Comparison of ENCODE assay signal across 8 mouse cellular contexts in the genomic region with DNA sequence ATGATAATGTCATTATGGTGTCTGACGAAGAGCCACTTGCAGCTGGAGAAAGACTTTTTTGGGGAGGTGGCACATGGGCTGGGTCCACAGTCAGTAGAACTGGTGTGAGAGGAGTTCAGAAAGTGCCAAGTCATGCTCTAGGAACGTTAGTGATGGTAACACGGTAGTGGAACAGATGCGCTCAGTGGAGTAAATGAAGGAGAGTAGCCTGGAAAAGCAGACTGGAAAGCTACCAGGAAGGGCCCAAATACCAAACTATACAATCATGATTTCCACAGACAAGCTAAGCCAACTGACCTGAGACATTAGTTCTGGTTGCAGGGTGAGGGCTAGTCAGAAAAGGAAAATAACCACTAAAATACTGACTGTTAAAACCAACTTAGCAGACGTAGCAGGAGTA. TPM values are rescaled to one million over a fixed set of nuclear protein-coding genes. Genes with fewer than 3 reads are reported as not detected.
DNase-seq lines count a peak whose midpoint lies in the region; ATAC-seq and TF ChIP-seq lines count a peak whose summit lies in the region.

No protein-coding gene starts in this region.

- H3K4me3 ChIP-seq in kidney, embryonic 14.5 days (ENCODE audit: low read length) = peak overlapping the region; percentile 93
- H3K4me3 ChIP-seq in forebrain, embryonic 13.5 days = peak overlapping the region; percentile 89
- H3K4me3 ChIP-seq in liver, adult 2 months (ENCODE audit: insufficient read depth, low read depth, low read length) = peak overlapping the region; percentile 26; the same call in 1 of the 2 replicates
- peak overlapping the region; percentile 29 for H3K4me3 ChIP-seq in stomach, embryonic 15.5 days (replicated peaks)

- no peak for TF ChIP-seq POLR2A in liver, adult 2 months (IDR thresholded peaks at IDR 0.05; ENCODE audit: extremely low read depth, insufficient read depth, low read length)

- no peak for DNase-seq in kidney, adult 8-10 months
- peak; percentile 45 for DNase-seq in ZHBTc4 (ENCODE audit: low read depth, low spot score)
- peak; percentile 55 for DNase-seq in liver, adult 2 months (ENCODE audit: extremely low read depth, low read depth, low spot score)
- DNase-seq in frontal cortex, postnatal 36 days (ENCODE audit: low spot score in 2 of 2) = no peak
- no peak for DNase-seq in kidney, postnatal 25 days

- H3K9ac ChIP-seq in kidney, embryonic 14.5 days (ENCODE audit: low read depth, low read length) = peak overlapping the region; percentile 94
- peak overlapping the region; percentile 66 for H3K9ac ChIP-seq in forebrain, embryonic 13.5 days
- no peak overlapping the region; the same call in 1 of the 2 replicates for H3K9ac ChIP-seq in liver, adult 2 months (ENCODE audit: low read depth, low read length)
- peak overlapping the region; percentile 33; the same call in 1 of the 2 replicates for H3K9ac ChIP-seq in stomach, embryonic 15.5 days

- TF ChIP-seq CTCF in liver, adult 2 months (IDR thresholded peaks at IDR 0.05; ENCODE audit: low read depth, low read length) = no peak

- H3K79me2 ChIP-seq in liver, adult 2 months (ENCODE audit: control insufficient read depth, insufficient read depth, low read length) = peaks cover 19% of the 10 kb centered on the region; the same call in 1 of the 2 replicates

- peak overlapping the region; percentile 62 for H3K4me2 ChIP-seq in kidney, embryonic 14.5 days (replicated peaks; ENCODE audit: low read depth, low read length)
- peak overlapping the region; percentile 76 for H3K4me2 ChIP-seq in forebrain, embryonic 13.5 days
- H3K4me2 ChIP-seq in stomach, embryonic 15.5 days = peak overlapping the region; percentile 52

- H3K9me3 ChIP-seq in kidney, embryonic 14.5 days (ENCODE audit: control insufficient read depth, low read length) = no peaks in the 10 kb centered on the region
- H3K9me3 ChIP-seq in forebrain, embryonic 13.5 days (replicated peaks) = no peaks in the 10 kb centered on the region
- no peaks in the 10 kb centered on the region for H3K9me3 ChIP-seq in stomach, embryonic 15.5 days

- ATAC-seq in kidney, embryonic 14.5 days (ENCODE audit: low FRiP score, low TSS enrichment) = no peak
- ATAC-seq in forebrain, embryonic 13.5 days = no peak
- no peak for ATAC-seq in stomach, embryonic 15.5 days (ENCODE audit: insufficient read depth, low FRiP score, low read depth)

- H3K27me3 ChIP-seq in kidney, embryonic 14.5 days (ENCODE audit: control insufficient read depth, insufficient read depth, low read length) = no peaks in the 10 kb centered on the region; the same call in 1 of the 2 replicates
- peaks cover 20% of the 10 kb centered on the region for H3K27me3 ChIP-seq in forebrain, embryonic 13.5 days
- H3K27me3 ChIP-seq in liver, adult 2 months (ENCODE audit: control insufficient read depth, insufficient read depth, low read length) = no peaks in the 10 kb centered on the region
- H3K27me3 ChIP-seq in stomach, embryonic 15.5 days (replicated peaks) = no peaks in the 10 kb centered on the region

- peaks cover 12% of the 10 kb centered on the region for H3K4me1 ChIP-seq in kidney, embryonic 14.5 days (ENCODE audit: control insufficient read depth, insufficient read depth, low read length)
- H3K4me1 ChIP-seq in forebrain, embryonic 13.5 days = peaks cover 38% of the 10 kb centered on the region
- H3K4me1 ChIP-seq in liver, adult 2 months (ENCODE audit: control insufficient read depth, insufficient read depth, low read length) = peaks cover 8% of the 10 kb centered on the region
- H3K4me1 ChIP-seq in stomach, embryonic 15.5 days = peaks cover 18% of the 10 kb centered on the region; the same call in 1 of the 2 replicates

- WGBS in kidney, embryonic 14.5 days = 29% methylated on average over 5 of the region's 5 CpGs
- WGBS in forebrain, embryonic 13.5 days = 44% methylated on average over 5 of the region's 5 CpGs
- WGBS in liver, adult 2 months = 24% methylated on average over 5 of the region's 5 CpGs
- 31% methylated on average over 5 of the region's 5 CpGs for WGBS in stomach, embryonic 15.5 days

- H3K36me3 ChIP-seq in kidney, embryonic 14.5 days (ENCODE audit: control insufficient read depth, insufficient read depth, low read length) = peaks cover 20% of the 10 kb centered on the region
- peaks cover 19% of the 10 kb centered on the region for H3K36me3 ChIP-seq in forebrain, embryonic 13.5 days (ENCODE audit: poor library complexity, severe bottlenecking)
- H3K36me3 ChIP-seq in liver, adult 2 months (ENCODE audit: control insufficient read depth, insufficient read depth, low read length) = peaks cover 12% of the 10 kb centered on the region
- peaks cover 12% of the 10 kb centered on the region for H3K36me3 ChIP-seq in stomach, embryonic 15.5 days

- H3K27ac ChIP-seq in kidney, embryonic 14.5 days (ENCODE audit: low read depth, low read length) = no peak overlapping the region
- no peak overlapping the region for H3K27ac ChIP-seq in forebrain, embryonic 13.5 days
- no peak overlapping the region for H3K27ac ChIP-seq in liver, adult 2 months (replicated peaks; ENCODE audit: insufficient read depth, low read depth, low read length)
- H3K27ac ChIP-seq in stomach, embryonic 15.5 days = no peak overlapping the region

RNA-seq across cellular contexts. Expression of a gene that starts 4.5 kb away (rescaled TPM):
- 5.8 TPM in 2 replicates for polyA plus RNA-seq in kidney, embryonic 14.5 days (2014; fragmentation: Nextera tagmentation; extraction: Ambion mirVana)
- 0.08 TPM in 1 of 2 replicates, not detected in the other for polyA plus RNA-seq in forebrain, embryonic 13.5 days (2015; fragmentation: Nextera tagmentation; extraction: Ambion mirVana)
- 48.2 and 48.6 TPM in 2 replicates for total RNA-seq in liver, adult 2 months (2014; rRNA removed)
- 341 and 358 TPM in 2 replicates for polyA plus RNA-seq in liver, adult 2 months (2012; rRNA removed)
- polyA plus RNA-seq in stomach, embryonic 15.5 days (2015; fragmentation: Nextera tagmentation; extraction: Ambion mirVana) = 1.6 and 1.7 TPM in 2 replicates

RNA-seq across cellular contexts. Expression of a gene that starts 5.1 kb away (rescaled TPM):
- polyA plus RNA-seq in kidney, embryonic 14.5 days (2014; fragmentation: Nextera tagmentation; extraction: Ambion mirVana) = 128 and 157 TPM in 2 replicates
- polyA plus RNA-seq in forebrain, embryonic 13.5 days (2015; fragmentation: Nextera tagmentation; extraction: Ambion mirVana) = 101 and 109 TPM in 2 replicates
- total RNA-seq in liver, adult 2 months (2014; rRNA removed) = 31.1 and 32.7 TPM in 2 replicates
- 15.1 and 18.1 TPM in 2 replicates for polyA plus RNA-seq in liver, adult 2 months (2012; rRNA removed)
- 84.9 and 93.1 TPM in 2 replicates for polyA plus RNA-seq in stomach, embryonic 15.5 days (2015; fragmentation: Nextera tagmentation; extraction: Ambion mirVana)

RNA-seq across cellular contexts. Expression of a gene that starts 36.9 kb away (rescaled TPM):
- polyA plus RNA-seq in kidney, embryonic 14.5 days (2014; fragmentation: Nextera tagmentation; extraction: Ambion mirVana) = not detected in 2 replicates
- polyA plus RNA-seq in forebrain, embryonic 13.5 days (2015; fragmentation: Nextera tagmentation; extraction: Ambion mirVana) = 0.10 TPM in 1 of 2 replicates, not detected in the other
- 0.09 and 0.13 TPM in 2 replicates for total RNA-seq in liver, adult 2 months (2014; rRNA removed)
- polyA plus RNA-seq in liver, adult 2 months (2012; rRNA removed) = not detected in 2 replicates
- not detected in 2 replicates for polyA plus RNA-seq in stomach, embryonic 15.5 days (2015; fragmentation: Nextera tagmentation; extraction: Ambion mirVana)

RNA-seq across cellular contexts. Expression of a gene that starts 43.6 kb away (rescaled TPM):
- 55.6 and 72.3 TPM in 2 replicates for polyA plus RNA-seq in kidney, embryonic 14.5 days (2014; fragmentation: Nextera tagmentation; extraction: Ambion mirVana)
- polyA plus RNA-seq in forebrain, embryonic 13.5 days (2015; fragmentation: Nextera tagmentation; extraction: Ambion mirVana) = 86.8 and 103 TPM in 2 replicates
- 49.9 and 51.9 TPM in 2 replicates for total RNA-seq in liver, adult 2 months (2014; rRNA removed)
- polyA plus RNA-seq in liver, adult 2 months (2012; rRNA removed) = 24.2 and 28.1 TPM in 2 replicates
- polyA plus RNA-seq in stomach, embryonic 15.5 days (2015; fragmentation: Nextera tagmentation; extraction: Ambion mirVana) = 83.6 and 83.9 TPM in 2 replicates

RNA-seq across cellular contexts. Expression of a gene that starts 44.1 kb away (rescaled TPM):
- polyA plus RNA-seq in kidney, embryonic 14.5 days (2014; fragmentation: Nextera tagmentation; extraction: Ambion mirVana) = 29.9 and 35.1 TPM in 2 replicates
- 4.2 and 4.5 TPM in 2 replicates for polyA plus RNA-seq in forebrain, embryonic 13.5 days (2015; fragmentation: Nextera tagmentation; extraction: Ambion mirVana)
- total RNA-seq in liver, adult 2 months (2014; rRNA removed) = 0.20 and 0.55 TPM in 2 replicates
- 0.21 and 0.61 TPM in 2 replicates for polyA plus RNA-seq in liver, adult 2 months (2012; rRNA removed)
- polyA plus RNA-seq in stomach, embryonic 15.5 days (2015; fragmentation: Nextera tagmentation; extraction: Ambion mirVana) = 5.9 and 7.2 TPM in 2 replicates

Comparison
In these comparisons a context has a peak if more than half of its experiments do, and no peak if none do; other contexts are left out.
1. H3K4me3 ChIP-seq: peak in every context shown above with its lines; median percentile 93 in kidney, embryonic 14.5 days; 89 in forebrain, embryonic 13.5 days; 29 in stomach, embryonic 15.5 days; 26 in liver, adult 2 months.
2. DNase-seq: peak in ZHBTc4 (single experiment) and liver, adult 2 months (single experiment); none in kidney, adult 8-10 months (0 of 2), frontal cortex, postnatal 36 days (0 of 2) and kidney, postnatal 25 days (0 of 2).
3. RNA of a gene that starts 4.5 kb away (polyA plus RNA-seq): 341 to 358 TPM in liver, adult 2 months; 5.8 TPM in kidney, embryonic 14.5 days, 1.6 to 1.7 TPM in stomach, embryonic 15.5 days and 0.08 TPM in forebrain, embryonic 13.5 days; every median in the first group is over 10 times any median in the second.
4. Peak in every context shown above with its lines, with median percentiles within 50 percentile points of each other: H3K4me2 ChIP-seq.